Mouse (Mus musculus): Measurements from ENCODE around the gene Slc25a17.

- TF ChIP-seq CTCF (IDR thresholded peaks at IDR 0.05; ENCODE audit: control insufficient read depth, insufficient read depth, insufficient replicate concordance, low read depth, low read length), result no peak
- no peak for TF ChIP-seq POLR2A (IDR thresholded peaks at IDR 0.05; ENCODE audit: control insufficient read depth, low read depth, low read length)
Observed at GRCm38 (mm10) chr15:81299549-81299948, 61.1 kb downstream of the Slc25a17 start.
